Mouse (Mus musculus): ENCODE measurements at regions not wholly inside any gene's neighbourhood (a gene's known extent, or its start where the extent isn't known, plus 50 kb on each side); places are given as distances from the start of the nearest gene placed in this dataset.

- WGBS: 74% methylated on average over 1 of the region's 1 CpGs
- Histone ChIP-seq H3K36me3 (no peaks in the 10 kb centered on the region), H3K9ac (no peak overlapping the region), H3K27me3 (no peaks in the 10 kb centered on the region), H3K4me1 (replicated peaks) (no peaks in the 10 kb centered on the region), H3K4me2 (no peak overlapping the region), H3K4me3 (no peak overlapping the region), H3K9me3 (no peaks in the 10 kb centered on the region), H3K27ac (no peak overlapping the region)
- no peak for ATAC-seq (ENCODE audit: low FRiP score)
These were observed 223.2 kb upstream of the Actbl2 start for GRCm38 (mm10) chr13:111031633-111032032.

DNA sequence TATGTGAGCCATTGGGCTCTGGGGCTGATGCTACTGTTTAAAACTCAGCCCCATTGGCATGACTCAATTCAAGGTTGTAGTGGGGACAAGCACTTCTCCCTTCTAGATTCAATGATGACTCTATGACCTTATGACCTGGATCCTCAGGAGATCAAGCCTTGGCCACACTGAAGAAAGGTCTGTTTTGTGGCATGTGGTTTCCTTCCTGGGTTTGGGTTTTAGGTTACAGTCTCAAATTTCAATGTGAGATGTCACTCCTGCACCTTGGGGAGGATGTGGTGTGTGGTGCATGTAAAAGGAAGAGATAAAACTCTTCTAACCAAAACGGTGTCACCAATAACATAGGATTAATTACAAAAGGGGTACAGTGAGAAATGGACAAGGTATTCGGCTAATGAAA is 211.2 kb upstream of the Actbl2 start:
- no peak for ATAC-seq (ENCODE audit: low FRiP score)

DNA sequence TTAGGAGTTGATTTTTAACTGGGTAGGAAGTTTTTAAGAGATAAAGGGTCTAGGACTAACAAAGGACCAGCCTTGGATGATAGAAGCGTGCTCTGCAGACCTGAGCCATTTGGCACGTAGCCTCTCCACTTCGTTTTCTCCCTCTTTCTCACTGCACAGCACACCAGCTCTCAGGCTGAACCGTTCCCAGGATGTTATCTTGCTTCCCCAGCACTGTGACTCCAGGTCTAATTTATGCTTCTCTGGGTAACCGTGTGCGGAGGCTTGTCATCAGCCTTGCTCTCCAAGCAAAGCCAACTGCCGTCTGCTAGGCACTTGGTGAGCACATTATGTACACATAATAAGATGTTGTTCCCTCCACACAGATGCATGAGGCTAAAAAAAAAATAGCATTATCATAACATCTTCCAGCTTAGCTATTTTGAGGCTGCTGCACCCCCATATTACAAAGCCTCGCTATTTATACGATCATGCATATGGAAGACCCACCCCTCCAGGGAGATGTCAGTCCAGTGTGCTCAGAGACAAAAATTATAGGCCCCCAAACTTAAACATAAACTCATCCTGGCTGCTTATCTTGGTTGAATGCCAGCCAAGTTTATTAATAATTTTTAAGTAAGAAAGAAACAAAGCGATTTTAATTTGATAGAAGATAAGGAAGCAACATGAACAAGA is 210.3 kb upstream of the Actbl2 start:
- no peak for ATAC-seq (ENCODE audit: low FRiP score)
- Histone ChIP-seq H3K27me3 (no peaks in the 10 kb centered on the region), H3K9ac (no peak overlapping the region), H3K36me3 (no peaks in the 10 kb centered on the region), H3K4me1 (replicated peaks) (no peaks in the 10 kb centered on the region; the same call in 1 of the 2 replicates), H3K4me3 (no peak overlapping the region), H3K4me2 (no peak overlapping the region), H3K9me3 (no peaks in the 10 kb centered on the region), H3K27ac (no peak overlapping the region)
- 59% methylated on average over 10 of the region's 10 CpGs for WGBS

More for the DNA sequence above, 211.2 kb upstream of the Actbl2 start:
- H3K36me3 ChIP-seq: no peaks in the 10 kb centered on the region
- no peak overlapping the region for H3K27ac ChIP-seq
- no peaks in the 10 kb centered on the region for H3K27me3 ChIP-seq
- 60% methylated on average over 2 of the region's 2 CpGs for WGBS
- no peak overlapping the region for H3K4me2 ChIP-seq
- no peak overlapping the region for H3K4me3 ChIP-seq
- no peak overlapping the region for H3K9ac ChIP-seq
- H3K4me1 ChIP-seq (replicated peaks): no peaks in the 10 kb centered on the region
- no peaks in the 10 kb centered on the region for H3K9me3 ChIP-seq

DNA sequence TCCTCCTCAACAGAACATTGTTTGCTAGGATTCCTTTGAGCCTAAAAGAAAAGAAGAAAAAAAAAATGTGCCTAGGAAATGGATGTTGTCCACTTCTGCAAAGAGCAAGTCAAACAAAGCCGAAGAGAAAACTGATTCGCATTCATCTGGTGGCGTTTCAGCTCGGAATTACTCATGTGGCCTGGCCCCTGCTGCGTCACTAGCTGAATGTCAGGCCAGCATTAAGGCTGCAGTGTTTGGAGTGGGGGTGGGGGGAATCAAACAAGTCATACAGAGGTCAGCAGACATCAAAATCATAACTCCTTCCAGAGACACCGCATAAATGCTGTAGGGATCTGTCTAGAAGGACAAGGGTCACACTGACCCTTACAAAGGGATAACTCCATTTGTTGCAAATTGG is 204.7 kb upstream of the Actbl2 start:
- no peak for ATAC-seq (ENCODE audit: low FRiP score)
- H3K9me3 ChIP-seq: no peaks in the 10 kb centered on the region
- H3K27ac ChIP-seq: peak overlapping the region; percentile 8; the same call in 1 of the 2 replicates
- no peak overlapping the region for H3K4me2 ChIP-seq
- no peak overlapping the region for H3K9ac ChIP-seq
- H3K36me3 ChIP-seq: no peaks in the 10 kb centered on the region
- no peaks in the 10 kb centered on the region for H3K27me3 ChIP-seq
- no peak overlapping the region for H3K4me3 ChIP-seq
- 24% methylated on average over 6 of the region's 6 CpGs for WGBS
- H3K4me1 ChIP-seq (replicated peaks): peaks cover 5% of the 10 kb centered on the region; the same call in 1 of the 2 replicates

DNA sequence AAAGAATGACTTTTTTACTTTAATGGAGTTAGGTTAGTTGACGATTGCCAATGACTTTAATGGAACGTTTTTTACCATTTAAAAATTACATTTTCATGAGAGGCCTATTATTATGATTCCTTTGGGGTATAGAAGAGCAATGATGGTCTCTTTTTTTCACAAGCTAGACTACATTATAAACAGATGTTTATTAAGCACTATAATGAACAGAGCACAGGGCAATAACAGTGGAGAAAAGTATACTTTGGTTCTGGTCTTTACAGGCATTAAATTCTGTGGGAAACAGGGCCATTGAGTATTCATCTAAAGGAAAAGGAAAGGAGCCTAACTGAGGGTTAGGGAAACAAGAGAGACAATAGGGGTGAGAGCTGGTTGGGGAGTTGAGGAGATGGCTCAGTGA is 199.0 kb upstream of the Actbl2 start:
- Histone ChIP-seq H3K4me3 (no peak overlapping the region), H3K4me1 (replicated peaks) (no peaks in the 10 kb centered on the region), H3K36me3 (no peaks in the 10 kb centered on the region), H3K27me3 (no peaks in the 10 kb centered on the region), H3K4me2 (no peak overlapping the region), H3K27ac (no peak overlapping the region), H3K9ac (no peak overlapping the region), H3K9me3 (no peaks in the 10 kb centered on the region)
- WGBS: 86% methylated on average over 2 of the region's 2 CpGs
- no peak for ATAC-seq (ENCODE audit: low FRiP score)

- H3K4me3 ChIP-seq: no peak overlapping the region
- no peak overlapping the region for H3K4me2 ChIP-seq
- no peaks in the 10 kb centered on the region for H3K4me1 ChIP-seq (replicated peaks)
- no peaks in the 10 kb centered on the region for H3K27me3 ChIP-seq
- ATAC-seq (ENCODE audit: low FRiP score): no peak
- no peaks in the 10 kb centered on the region for H3K9me3 ChIP-seq
- H3K27ac ChIP-seq: no peak overlapping the region
- 86% methylated on average over 2 of the region's 2 CpGs for WGBS
- H3K9ac ChIP-seq: no peak overlapping the region
- no peaks in the 10 kb centered on the region for H3K36me3 ChIP-seq
These were observed 167.1 kb upstream of the Actbl2 start for GRCm38 (mm10) chr13:111087753-111088152.

GRCm38 (mm10) chr13:111096071-111096470 is 158.7 kb upstream of the Actbl2 start:
- H3K4me3 ChIP-seq: no peak overlapping the region
- H3K27ac ChIP-seq: no peak overlapping the region
- peaks cover 4% of the 10 kb centered on the region for H3K4me1 ChIP-seq (replicated peaks)
- no peak overlapping the region for H3K4me2 ChIP-seq
- 93% methylated on average over 5 of the region's 5 CpGs for WGBS
- H3K9me3 ChIP-seq: no peaks in the 10 kb centered on the region
- H3K27me3 ChIP-seq: no peaks in the 10 kb centered on the region
- no peak for ATAC-seq (ENCODE audit: low FRiP score)
- H3K36me3 ChIP-seq: no peaks in the 10 kb centered on the region
- no peak overlapping the region for H3K9ac ChIP-seq

- Histone ChIP-seq H3K9ac (no peak overlapping the region), H3K36me3 (no peaks in the 10 kb centered on the region), H3K4me3 (no peak overlapping the region), H3K27me3 (no peaks in the 10 kb centered on the region), H3K27ac (no peak overlapping the region), H3K9me3 (no peaks in the 10 kb centered on the region), H3K4me1 (replicated peaks) (peaks cover 4% of the 10 kb centered on the region), H3K4me2 (no peak overlapping the region)
- WGBS: 83% methylated on average over 4 of the region's 4 CpGs
- no peak for ATAC-seq (ENCODE audit: low FRiP score)
These were observed 157.5 kb upstream of the Actbl2 start for GRCm38 (mm10) chr13:111097336-111097735.

- Histone ChIP-seq H3K27me3 (no peaks in the 10 kb centered on the region), H3K9me3 (no peaks in the 10 kb centered on the region), H3K4me1 (replicated peaks) (peaks cover 4% of the 10 kb centered on the region), H3K36me3 (no peaks in the 10 kb centered on the region), H3K27ac (no peak overlapping the region), H3K9ac (no peak overlapping the region), H3K4me3 (no peak overlapping the region), H3K4me2 (no peak overlapping the region)
- 26% methylated on average over 2 of the region's 2 CpGs for WGBS
- no peak for ATAC-seq (ENCODE audit: low FRiP score)
These were observed 156.1 kb upstream of the Actbl2 start for GRCm38 (mm10) chr13:111098738-111099137.

- Histone ChIP-seq H3K4me2 (no peak overlapping the region), H3K4me3 (no peak overlapping the region), H3K9me3 (no peaks in the 10 kb centered on the region), H3K36me3 (no peaks in the 10 kb centered on the region), H3K4me1 (replicated peaks) (peaks cover 4% of the 10 kb centered on the region), H3K27me3 (no peaks in the 10 kb centered on the region), H3K27ac (no peak overlapping the region), H3K9ac (no peak overlapping the region)
- WGBS: 44% methylated on average over 6 of the region's 6 CpGs
- no peak for ATAC-seq (ENCODE audit: low FRiP score)
These were observed 155.6 kb upstream of the Actbl2 start for GRCm38 (mm10) chr13:111099252-111099651.

- Histone ChIP-seq H3K4me2 (no peak overlapping the region), H3K36me3 (no peaks in the 10 kb centered on the region), H3K27ac (no peak overlapping the region), H3K9ac (no peak overlapping the region), H3K4me3 (no peak overlapping the region), H3K4me1 (replicated peaks) (peaks cover 6% of the 10 kb centered on the region), H3K9me3 (no peaks in the 10 kb centered on the region), H3K27me3 (no peaks in the 10 kb centered on the region)
- ATAC-seq (ENCODE audit: low FRiP score): no peak
- WGBS: 90% methylated on average over 1 of the region's 1 CpGs
These were observed 154.4 kb upstream of the Actbl2 start for GRCm38 (mm10) chr13:111100448-111100847.

DNA sequence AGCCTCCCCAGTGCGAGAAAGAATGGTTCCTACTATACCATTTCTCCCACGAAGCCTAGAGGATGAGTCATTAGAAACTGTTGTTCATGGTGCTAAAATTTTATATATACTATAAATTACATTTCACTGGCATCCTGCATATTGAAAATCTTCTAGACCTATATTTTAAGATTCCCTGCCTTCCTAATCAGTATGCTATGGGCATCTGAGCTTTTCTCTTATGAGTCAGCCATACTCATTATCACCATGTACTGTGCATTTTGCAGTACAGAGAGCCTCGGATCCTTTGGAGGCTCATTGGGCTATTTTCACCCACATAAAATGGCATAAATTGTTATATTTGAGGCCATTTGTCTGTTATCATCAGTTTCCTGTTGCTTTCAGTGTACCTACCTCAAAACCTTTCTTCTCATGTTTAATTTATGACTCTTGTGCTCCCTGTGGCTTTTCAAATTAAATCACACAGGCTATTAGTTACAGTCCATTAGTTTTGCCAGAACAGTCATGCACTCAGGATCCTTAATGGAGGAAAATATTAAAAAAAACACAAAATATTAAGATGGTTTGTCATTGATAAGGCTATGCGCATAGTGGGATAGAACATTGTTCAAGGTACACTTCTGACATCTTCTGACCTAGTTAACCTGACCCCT is 150.1 kb upstream of the Actbl2 start:
- H3K4me2 ChIP-seq: no peak overlapping the region
- ATAC-seq (ENCODE audit: low FRiP score): no peak
- peaks cover 3% of the 10 kb centered on the region; the same call in 1 of the 2 replicates for H3K4me1 ChIP-seq (replicated peaks)
- H3K4me3 ChIP-seq: no peak overlapping the region
- no peaks in the 10 kb centered on the region for H3K9me3 ChIP-seq
- H3K27me3 ChIP-seq: no peaks in the 10 kb centered on the region
- H3K9ac ChIP-seq: no peak overlapping the region
- 65% methylated on average over 4 of the region's 4 CpGs for WGBS
- H3K27ac ChIP-seq: no peak overlapping the region
- H3K36me3 ChIP-seq: no peaks in the 10 kb centered on the region

- H3K9ac ChIP-seq: no peak overlapping the region
- H3K4me2 ChIP-seq: no peak overlapping the region
- H3K9me3 ChIP-seq: no peaks in the 10 kb centered on the region
- no peak overlapping the region for H3K4me3 ChIP-seq
- no peaks in the 10 kb centered on the region for H3K27me3 ChIP-seq
- H3K36me3 ChIP-seq: no peaks in the 10 kb centered on the region
- H3K4me1 ChIP-seq (replicated peaks): no peaks in the 10 kb centered on the region
- no peak overlapping the region for H3K27ac ChIP-seq
- no peak for ATAC-seq (ENCODE audit: low FRiP score)
- 80% methylated on average over 3 of the region's 3 CpGs for WGBS
These were observed 123.7 kb upstream of the Actbl2 start for GRCm38 (mm10) chr13:111131108-111131507.
